ENCODE assay signal across 8 mouse cellular contexts in genomic region chr16:90629976-90630375, GRCm38 (mm10).
DNase-seq lines count a peak whose midpoint lies in the region; ATAC-seq lines count a peak whose summit lies in the region.

No protein-coding gene starts in this region.

- H3K9me3 ChIP-seq in intestine, embryonic 15.5 days: no peaks in the 10 kb centered on the region

- H3K27ac ChIP-seq in intestine, embryonic 15.5 days: peak overlapping the region; percentile 85

- H3K36me3 ChIP-seq in intestine, embryonic 15.5 days: no peaks in the 10 kb centered on the region

- WGBS in intestine, embryonic 15.5 days: 37% methylated on average over 6 of the region's 6 CpGs

- no peaks in the 10 kb centered on the region for H3K27me3 ChIP-seq in intestine, embryonic 15.5 days (replicated peaks)

- no peak overlapping the region for H3K9ac ChIP-seq in intestine, embryonic 15.5 days

- DNase-seq in heart, adult 18-20 months: peak; percentile 26 to 41
- DNase-seq in heart, adult 8-10 months (ENCODE audit: low spot score): no peak
- DNase-seq in MN1 (ENCODE audit: low spot score): peak; percentile 35
- DNase-seq in cerebellum, adult 9-11 months: peak; percentile 60
- no peak for DNase-seq in right cerebral cortex, postnatal 14 days
- no peak for DNase-seq in layer of hippocampus, adult 9-10 months (ENCODE audit: low spot score)
- no peak for DNase-seq in gastrocnemius, adult 18-20 months (ENCODE audit: low spot score)

- H3K4me3 ChIP-seq in intestine, embryonic 15.5 days (replicated peaks): no peak overlapping the region

- H3K4me2 ChIP-seq in intestine, embryonic 15.5 days (replicated peaks): no peak overlapping the region

- peak; percentile 20; the same call in 1 of the 2 replicates for ATAC-seq in intestine, embryonic 15.5 days

- peaks cover 31% of the 10 kb centered on the region for H3K4me1 ChIP-seq in intestine, embryonic 15.5 days (replicated peaks)

Comparison
In these comparisons a context has a peak if more than half of its experiments do, and no peak if none do; other contexts are left out.
1. DNase-seq: peak in heart, adult 18-20 months (2 of 2), MN1 (single experiment) and cerebellum, adult 9-11 months (single experiment); none in heart, adult 8-10 months (single experiment), right cerebral cortex, postnatal 14 days (single experiment), layer of hippocampus, adult 9-10 months (single experiment) and gastrocnemius, adult 18-20 months (single experiment).